ENCODE assay signal across 8 mouse cellular contexts in genomic region chr5:64093349-64093871, GRCm38 (mm10). TPM values are rescaled to one million over a fixed set of nuclear protein-coding genes. Genes with fewer than 3 reads are reported as not detected.
DNase-seq lines count a peak whose midpoint lies in the region; ATAC-seq and TF ChIP-seq lines count a peak whose summit lies in the region.

No protein-coding gene starts in this region.

- H3K9me3 ChIP-seq in intestine, embryonic 15.5 days: no peaks in the 10 kb centered on the region

- no peak for TF ChIP-seq POLR2A in brain, embryonic 14.5 days (IDR thresholded peaks at IDR 0.05; ENCODE audit: borderline replicate concordance, extremely low read depth, insufficient read depth, insufficient read length, poor library complexity, severe bottlenecking)
- TF ChIP-seq POLR2A in olfactory bulb, adult 2 months (IDR thresholded peaks at IDR 0.05; ENCODE audit: insufficient read depth, low read depth, low read length): no peak

- TF ChIP-seq CTCF in brain, embryonic 14.5 days (IDR thresholded peaks at IDR 0.05; ENCODE audit: borderline replicate concordance, extremely low read depth, insufficient read depth, insufficient read length): no peak
- no peak for TF ChIP-seq CTCF in olfactory bulb, adult 2 months (IDR thresholded peaks at IDR 0.05; ENCODE audit: insufficient read depth, low read depth, low read length)

- no peaks in the 10 kb centered on the region for H3K27me3 ChIP-seq in intestine, embryonic 15.5 days (replicated peaks)

- WGBS in intestine, embryonic 15.5 days: 1% methylated on average over 15 of the region's 15 CpGs
- 9% methylated on average over 15 of the region's 15 CpGs for WGBS in olfactory bulb, adult 2 months

- H3K4me3 ChIP-seq in intestine, embryonic 15.5 days (replicated peaks): peak overlapping the region; percentile 74
- peak overlapping the region; percentile 77 for H3K4me3 ChIP-seq in olfactory bulb, adult 2 months (ENCODE audit: insufficient read depth, low read depth, low read length)

- peak overlapping the region; percentile 77 for H3K27ac ChIP-seq in intestine, embryonic 15.5 days
- H3K27ac ChIP-seq in olfactory bulb, adult 2 months (ENCODE audit: insufficient read depth, low read depth, low read length): no peak overlapping the region

- 0 out of 2 replicates have a peak, but pooled peaks cover 4% of the 10 kb centered on the region for H3K36me3 ChIP-seq in intestine, embryonic 15.5 days

- peak overlapping the region; percentile 74 for H3K9ac ChIP-seq in intestine, embryonic 15.5 days

- DNase-seq in ovary, postnatal 36 days (ENCODE audit: low spot score): peak; percentile 11
- DNase-seq in ovary, postnatal 14 days (ENCODE audit: low spot score): no peak
- DNase-seq in brain, embryonic 14.5 days (ENCODE audit: low read depth): peak; percentile 43
- peak; percentile 22 to 45 for DNase-seq in lung, adult 18-20 months
- no peak for DNase-seq in right cerebral cortex, postnatal 4 days

- H3K4me1 ChIP-seq in intestine, embryonic 15.5 days (replicated peaks): peaks cover 13% of the 10 kb centered on the region
- H3K4me1 ChIP-seq in olfactory bulb, adult 2 months (ENCODE audit: control insufficient read depth, insufficient read depth, low read length): peaks cover 6% of the 10 kb centered on the region; the same call in 1 of the 2 replicates

- peak; percentile 20 for ATAC-seq in granulocyte monocyte progenitor cell, adult 5-6 weeks (replicated peaks; ENCODE audit: poor library complexity, severe bottlenecking)
- ATAC-seq in intestine, embryonic 15.5 days: peak; percentile 2; the same call in 1 of the 2 replicates

- H3K4me2 ChIP-seq in intestine, embryonic 15.5 days (replicated peaks): peak overlapping the region; percentile 70

RNA-seq across cellular contexts. Expression of gene Pgm2, which starts 0.7 kb away (rescaled TPM):
- polyA plus RNA-seq in brain, embryonic 14.5 days (2012; rRNA removed): 17.2 and 20.7 TPM in 2 replicates
- 35.1 and 37.2 TPM in 2 replicates for total RNA-seq in granulocyte monocyte progenitor cell, adult 5-6 weeks (2014; fragmentation: Nextera tagmentation)
- total RNA-seq in granulocyte monocyte progenitor cell, adult 5-6 weeks (2017): 28.0 and 31.6 TPM in 2 replicates
- polyA plus RNA-seq in intestine, embryonic 15.5 days (2015; fragmentation: Nextera tagmentation; extraction: Ambion mirVana): 35.4 and 39.7 TPM in 2 replicates
- not detected in 2 replicates for polyA plus RNA-seq in olfactory bulb, adult 2 months (2012; ENCODE audit: insufficient read depth, insufficient read length, low replicate concordance, missing spikeins)

Comparison
In these comparisons a context has a peak if more than half of its experiments do, and no peak if none do; other contexts are left out.
1. DNase-seq: peak in ovary, postnatal 36 days (single experiment), brain, embryonic 14.5 days (single experiment) and lung, adult 18-20 months (2 of 2); none in ovary, postnatal 14 days (single experiment) and right cerebral cortex, postnatal 4 days (single experiment).